Comparison of ENCODE assay signal across 12 mouse cellular contexts in the genomic region with DNA sequence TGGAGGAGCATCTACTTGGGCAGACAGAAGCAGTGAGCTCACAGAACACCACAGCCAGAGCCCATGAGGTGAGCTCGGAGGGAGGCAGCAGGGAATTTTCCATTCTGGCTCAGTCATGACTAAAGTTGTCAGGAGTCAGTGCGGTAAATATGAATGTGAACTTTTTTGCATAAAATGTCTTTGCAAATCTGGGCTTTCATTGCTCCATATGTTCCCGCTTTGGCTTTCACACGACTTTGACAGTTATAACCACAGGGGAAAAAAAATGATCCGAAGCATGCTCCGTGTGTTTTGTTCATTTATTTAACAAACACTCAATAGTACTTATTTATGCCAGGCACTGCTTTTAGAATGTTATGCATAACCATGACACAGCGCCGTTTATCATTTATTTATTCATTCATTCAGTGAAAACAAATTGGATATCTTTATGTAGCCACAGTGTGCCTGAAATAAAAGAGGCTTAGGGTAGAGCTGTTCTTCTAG. TPM values are rescaled to one million over a fixed set of nuclear protein-coding genes. Genes with fewer than 3 reads are reported as not detected.
A peak's percentile ranks its signal among the peaks of the same experiment; 100 is the strongest.
DNase-seq lines count a peak whose midpoint lies in the region.
"Had no signal": no experiment of that assay in that cellular context is flagged by ENCODE, and none has a peak within 500 bp of the region (broad histone marks: within the 10 kb centered on the region; RNA-seq: fewer than 3 reads in every experiment).

No protein-coding gene starts in this region.

- intact Hi-C loops in left cerebral cortex, postnatal 4 days (cut with DNase I): no loop called here

- peak; percentile 45 for DNase-seq in left cerebral cortex, adult 11 months (ENCODE audit: low spot score)
- DNase-seq in left cerebral cortex, postnatal 4 days: no peak
- peak; percentile 84 for DNase-seq in fibroblast of lung, adult 2 months (ENCODE audit: low read depth)
- peak; percentile 40 to 66 for DNase-seq in left cerebral cortex, adult 9 months (ENCODE audit: low spot score in 2 of 2)
- DNase-seq in telencephalon, adult 2 months (ENCODE audit: low read depth, low spot score): peak; percentile 88
- DNase-seq in spleen, adult 18-20 months: no peak
- no peak for DNase-seq in heart, postnatal 4 days
- DNase-seq: cerebellum, adult 11-12 months; liver, embryonic 13.5 days; midbrain, embryonic 14.5 days had no signal

RNA-seq across cellular contexts. Expression of a gene that starts 4.7 kb away (rescaled TPM):
- total RNA-seq in left cerebral cortex, postnatal 4 days (2021): 1 to 10 TPM; 1.2 to 1.4 TPM
- total RNA-seq in heart, postnatal 4 days (2021): 10 to 100 TPM; 14.8 to 14.9 TPM

RNA-seq across cellular contexts. Expression of a gene that starts 32.6 kb away (rescaled TPM):
- total RNA-seq in left cerebral cortex, postnatal 4 days (2021): 1 to 10 TPM in 1 of 2 experiments, under 1 TPM in 1; 0.56 to 1.3 TPM
- total RNA-seq in heart, postnatal 4 days (2021): under 1 TPM in 1 of 2 experiments, not detected in 1; 0.60 TPM
- total RNA-seq: adrenal gland, adult 18-20 months; gastrocnemius, adult 8-10 months had no signal

Comparison
In these comparisons a context has a peak if more than half of its experiments do, and no peak if none do; other contexts are left out.
1. DNase-seq: peak in left cerebral cortex, adult 11 months (single experiment), fibroblast of lung, adult 2 months (single experiment), left cerebral cortex, adult 9 months (2 of 2) and telencephalon, adult 2 months (single experiment); none in left cerebral cortex, postnatal 4 days (single experiment), spleen, adult 18-20 months (0 of 2) and heart, postnatal 4 days (single experiment).
2. RNA of a gene that starts 4.7 kb away (total RNA-seq): 14.8 to 14.9 TPM in heart, postnatal 4 days; 1.2 to 1.4 TPM in left cerebral cortex, postnatal 4 days; every median in the first group is over 4 times any median in the second.